ENCODE assay signal across 9 mouse cellular contexts in genomic region chr3:131139345-131140090, GRCm38 (mm10). TPM values are rescaled to one million over a fixed set of nuclear protein-coding genes. Genes with fewer than 3 reads are reported as not detected.
DNase-seq lines count a peak whose midpoint lies in the region; ATAC-seq and TF ChIP-seq lines count a peak whose summit lies in the region.
"Had no signal": no experiment of that assay in that cellular context is flagged by ENCODE, and none has a peak within 500 bp of the region (broad histone marks: within the 10 kb centered on the region; RNA-seq: fewer than 3 reads in every experiment).

No protein-coding gene starts in this region.

- no peak overlapping the region for H3K4me2 ChIP-seq in intestine, embryonic 16.5 days (ENCODE audit: low read depth, low read length)

- H3K9ac ChIP-seq in intestine, embryonic 16.5 days (ENCODE audit: low read depth, low read length) = no peak overlapping the region

- WGBS in thymus, adult 2 months = 34% methylated on average over 14 of the region's 14 CpGs
- 55% methylated on average over 14 of the region's 14 CpGs for WGBS in intestine, embryonic 16.5 days

- ATAC-seq in intestine, embryonic 16.5 days = no peak

- no peak overlapping the region for H3K4me3 ChIP-seq in thymus, adult 2 months (ENCODE audit: control insufficient read depth, insufficient read depth, low read length)
- H3K4me3 ChIP-seq in intestine, embryonic 16.5 days (ENCODE audit: low read length) = no peak overlapping the region

- H3K36me3 ChIP-seq in thymus, adult 2 months (ENCODE audit: control insufficient read depth, insufficient read depth, low read length) = peaks cover 20% of the 10 kb centered on the region
- no peaks in the 10 kb centered on the region for H3K36me3 ChIP-seq in intestine, embryonic 16.5 days (ENCODE audit: control insufficient read depth, insufficient read depth, low read length)

- no peak for TF ChIP-seq CTCF in thymus, adult 2 months (IDR thresholded peaks at IDR 0.05; ENCODE audit: borderline replicate concordance, control insufficient read depth, extremely low read depth, insufficient read depth, low read length, poor library complexity)

- no peaks in the 10 kb centered on the region for H3K9me3 ChIP-seq in intestine, embryonic 16.5 days (ENCODE audit: control insufficient read depth, low read length)

- peak overlapping the region; percentile 25; the same call in 1 of the 2 replicates for H3K27ac ChIP-seq in thymus, adult 2 months (ENCODE audit: control insufficient read depth, insufficient read depth, low read length)
- no peak overlapping the region for H3K27ac ChIP-seq in intestine, embryonic 16.5 days (ENCODE audit: low read length)

- TF ChIP-seq POLR2A in thymus, adult 2 months (IDR thresholded peaks at IDR 0.05; ENCODE audit: control insufficient read depth, extremely low read depth, insufficient read depth, low read length, poor library complexity) = no peak

- peak; percentile 24 for DNase-seq in adrenal gland, postnatal 14 days
- no peak for DNase-seq in adrenal gland, postnatal 4 days (ENCODE audit: low spot score in 2 of 2)
- DNase-seq in thymus, adult 2 months = no peak
- no peak for DNase-seq in thymus, postnatal 0 days (ENCODE audit: low spot score)
- DNase-seq in kidney, postnatal 10 days = peak; percentile 27
- DNase-seq in telencephalon, adult 2 months (ENCODE audit: low read depth, low spot score) = peak; percentile 19
- no peak for DNase-seq in MN1 (ENCODE audit: low spot score)
- DNase-seq: layer of hippocampus, postnatal 36 days had no signal

- peaks cover 29% of the 10 kb centered on the region for H3K4me1 ChIP-seq in thymus, adult 2 months (replicated peaks; ENCODE audit: control insufficient read depth, insufficient read depth, low read length)
- no peaks in the 10 kb centered on the region for H3K4me1 ChIP-seq in intestine, embryonic 16.5 days (ENCODE audit: control insufficient read depth, insufficient read depth, low read length)

- H3K27me3 ChIP-seq in thymus, adult 2 months (ENCODE audit: control insufficient read depth, insufficient read depth, low read length) = no peaks in the 10 kb centered on the region
- H3K27me3 ChIP-seq in intestine, embryonic 16.5 days (replicated peaks; ENCODE audit: control insufficient read depth, insufficient read depth, low read length) = no peaks in the 10 kb centered on the region

RNA-seq across cellular contexts. Expression of gene Lef1, which starts 29.2 kb away (rescaled TPM):
- total RNA-seq in adrenal gland, postnatal 14 days (2021) = 10.4 and 27.0 TPM in 2 replicates
- total RNA-seq in adrenal gland, postnatal 4 days (2021) = 10 to 100 TPM; 10.8 to 12.9 TPM
- polyA plus RNA-seq in thymus, adult 2 months (2012; rRNA removed) = 279 and 361 TPM in 2 replicates
- 284 and 306 TPM in 2 replicates for polyA plus RNA-seq in thymus, postnatal 0 days (2015; fragmentation: Nextera tagmentation; extraction: Ambion mirVana)
- polyA plus RNA-seq in intestine, embryonic 16.5 days (2015; fragmentation: Nextera tagmentation; extraction: Ambion mirVana) = 0.28 and 0.31 TPM in 2 replicates

Comparison
In these comparisons a context has a peak if more than half of its experiments do, and no peak if none do; other contexts are left out.
1. DNase-seq: peak in adrenal gland, postnatal 14 days (single experiment), kidney, postnatal 10 days (single experiment) and telencephalon, adult 2 months (single experiment); none in adrenal gland, postnatal 4 days (0 of 2), thymus, adult 2 months (single experiment), thymus, postnatal 0 days (single experiment) and MN1 (single experiment).
2. RNA of gene Lef1, which starts 29.2 kb away (polyA plus RNA-seq): 284 to 306 TPM in thymus, postnatal 0 days and 279 to 361 TPM in thymus, adult 2 months; 0.28 to 0.31 TPM in intestine, embryonic 16.5 days; every median in the first group is over 100 times any median in the second.